Mouse (Mus musculus): ENCODE measurements around the gene Tada1.
A peak's percentile ranks its signal among the peaks of the same experiment; 100 is the strongest.

Tada1 gene

GRCm38 (mm10) chr1:166379013-166379629, at the start of gene Tada1:
Gene Tada1 (plus strand): TSS chr1:166379097.
- peak; percentile 88 to 91 for DNase-seq (ENCODE audit: low spot score in 2 of 2)

GRCm38 (mm10) chr1:166330752-166331151, 48.1 kb upstream of the Tada1 start:
- DNase-seq (ENCODE audit: low spot score in 2 of 2), result no peak

- no peak for DNase-seq (ENCODE audit: low spot score in 2 of 2)
Measured at GRCm38 (mm10) chr1:166339110-166339509, 39.8 kb upstream of the Tada1 start.

- no peak for DNase-seq (ENCODE audit: low spot score in 2 of 2)
Measured at GRCm38 (mm10) chr1:166342060-166342459, 36.8 kb upstream of the Tada1 start.

- DNase-seq (ENCODE audit: low spot score in 2 of 2), result no peak
Measured at GRCm38 (mm10) chr1:166342539-166342938, 36.4 kb upstream of the Tada1 start.

GRCm38 (mm10) chr1:166343586-166343985, 35.3 kb upstream of the Tada1 start:
- no peak for DNase-seq (ENCODE audit: low spot score in 2 of 2)

- no peak for DNase-seq (ENCODE audit: low spot score in 2 of 2)
Measured at GRCm38 (mm10) chr1:166344300-166345077, 34.4 kb upstream of the Tada1 start.

GRCm38 (mm10) chr1:166345602-166346001, 33.3 kb upstream of the Tada1 start:
- no peak for DNase-seq (ENCODE audit: low spot score in 2 of 2)

GRCm38 (mm10) chr1:166346906-166347305, 32.0 kb upstream of the Tada1 start:
- DNase-seq (ENCODE audit: low spot score in 2 of 2), result no peak

GRCm38 (mm10) chr1:166349341-166349740, 29.6 kb upstream of the Tada1 start:
- no peak for DNase-seq (ENCODE audit: low spot score in 2 of 2)

- DNase-seq (ENCODE audit: low spot score in 2 of 2), result no peak
Measured at GRCm38 (mm10) chr1:166349751-166350150, 29.1 kb upstream of the Tada1 start.

- DNase-seq (ENCODE audit: low spot score in 2 of 2), result peak; percentile 66 to 88
Measured at GRCm38 (mm10) chr1:166360157-166360855, 18.6 kb upstream of the Tada1 start.

- no peak for DNase-seq (ENCODE audit: low spot score in 2 of 2)
Measured at GRCm38 (mm10) chr1:166360896-166361295, 18.0 kb upstream of the Tada1 start.

- DNase-seq (ENCODE audit: low spot score in 2 of 2), result no peak
Measured at GRCm38 (mm10) chr1:166361842-166362241, 17.1 kb upstream of the Tada1 start.

- no peak for DNase-seq (ENCODE audit: low spot score in 2 of 2)
Measured at GRCm38 (mm10) chr1:166362659-166363058, 16.2 kb upstream of the Tada1 start.

GRCm38 (mm10) chr1:166363122-166363521, 15.8 kb upstream of the Tada1 start:
- DNase-seq (ENCODE audit: low spot score in 2 of 2), result no peak

- no peak for DNase-seq (ENCODE audit: low spot score in 2 of 2)
Measured at GRCm38 (mm10) chr1:166377171-166377570, 1.7 kb upstream of the Tada1 start.

GRCm38 (mm10) chr1:166378431-166379012, 375 bp upstream of the Tada1 start:
- DNase-seq (ENCODE audit: low spot score in 2 of 2), result no peak

- DNase-seq (ENCODE audit: low spot score in 2 of 2), result peak; percentile 75 to 77
Measured at GRCm38 (mm10) chr1:166379630-166380231, 834 bp downstream of the Tada1 start.

GRCm38 (mm10) chr1:166381336-166381735, 2.4 kb downstream of the Tada1 start:
- no peak for DNase-seq (ENCODE audit: low spot score in 2 of 2)

- no peak for DNase-seq (ENCODE audit: low spot score in 2 of 2)
Measured at GRCm38 (mm10) chr1:166381821-166382220, 2.9 kb downstream of the Tada1 start.

- no peak for DNase-seq (ENCODE audit: low spot score in 2 of 2)
Measured at GRCm38 (mm10) chr1:166382626-166383025, 3.7 kb downstream of the Tada1 start.
